Mouse (Mus musculus): ENCODE results near the gene Zfp13.

The Zfp13 gene

DNA sequence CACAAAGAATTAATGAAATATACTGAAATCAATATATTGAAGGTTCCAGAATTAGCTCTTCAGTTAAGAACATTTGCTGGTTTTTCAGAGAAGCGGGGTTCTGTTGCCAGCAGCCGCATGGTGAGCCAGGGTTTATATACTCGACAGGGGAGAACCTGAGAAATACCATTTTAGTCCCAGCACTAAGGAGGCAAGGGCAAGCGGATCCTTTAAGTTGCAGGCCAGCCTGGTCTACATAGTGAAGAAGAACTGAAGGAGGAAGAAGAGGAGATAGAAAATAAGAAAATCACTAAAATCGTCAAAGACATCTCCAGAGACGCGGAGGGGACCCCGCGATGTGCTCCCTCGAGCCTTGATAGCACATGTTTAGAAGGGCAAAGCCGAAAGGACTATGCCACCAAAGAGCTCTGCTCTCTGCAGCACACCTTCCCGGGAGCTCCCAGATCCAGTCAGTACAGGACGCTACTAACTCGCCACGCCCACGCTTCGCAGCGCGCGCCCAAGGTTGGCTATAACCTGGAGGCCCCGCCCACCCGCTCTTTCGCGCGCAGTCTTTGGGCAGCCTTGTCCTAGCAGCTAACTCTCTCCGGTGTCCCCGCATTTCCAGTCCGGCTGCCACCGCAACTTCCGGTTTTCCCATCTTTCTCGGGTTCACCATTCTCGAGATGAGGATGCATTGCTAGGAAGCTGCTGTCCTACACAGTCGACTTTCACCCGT is 6.9 kb downstream of the Zfp13 start:
- in situ Hi-C loops (cut with MboI, MseI), result no loop called here

DNA sequence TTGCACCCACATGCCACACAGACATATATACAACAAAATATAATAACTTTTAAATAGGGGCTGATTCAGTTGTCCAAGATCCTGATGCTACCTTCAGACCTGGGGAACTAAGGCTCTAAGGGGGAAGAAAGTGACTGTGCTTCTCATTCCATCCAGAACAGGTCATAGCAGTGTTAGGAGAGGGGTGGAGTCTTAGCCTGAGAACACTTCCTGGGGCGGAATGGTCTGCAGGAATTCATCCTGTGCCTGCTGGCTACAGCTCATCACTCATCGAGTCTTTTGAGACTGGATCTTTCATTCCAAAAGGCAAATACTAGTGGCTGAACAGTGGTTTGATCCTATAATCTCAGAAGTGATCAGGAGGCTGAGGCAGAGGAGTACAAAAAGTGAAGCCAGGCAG is 12.0 kb downstream of the Zfp13 start:
- in situ Hi-C loops (cut with MboI, MseI), result no loop called here

DNA sequence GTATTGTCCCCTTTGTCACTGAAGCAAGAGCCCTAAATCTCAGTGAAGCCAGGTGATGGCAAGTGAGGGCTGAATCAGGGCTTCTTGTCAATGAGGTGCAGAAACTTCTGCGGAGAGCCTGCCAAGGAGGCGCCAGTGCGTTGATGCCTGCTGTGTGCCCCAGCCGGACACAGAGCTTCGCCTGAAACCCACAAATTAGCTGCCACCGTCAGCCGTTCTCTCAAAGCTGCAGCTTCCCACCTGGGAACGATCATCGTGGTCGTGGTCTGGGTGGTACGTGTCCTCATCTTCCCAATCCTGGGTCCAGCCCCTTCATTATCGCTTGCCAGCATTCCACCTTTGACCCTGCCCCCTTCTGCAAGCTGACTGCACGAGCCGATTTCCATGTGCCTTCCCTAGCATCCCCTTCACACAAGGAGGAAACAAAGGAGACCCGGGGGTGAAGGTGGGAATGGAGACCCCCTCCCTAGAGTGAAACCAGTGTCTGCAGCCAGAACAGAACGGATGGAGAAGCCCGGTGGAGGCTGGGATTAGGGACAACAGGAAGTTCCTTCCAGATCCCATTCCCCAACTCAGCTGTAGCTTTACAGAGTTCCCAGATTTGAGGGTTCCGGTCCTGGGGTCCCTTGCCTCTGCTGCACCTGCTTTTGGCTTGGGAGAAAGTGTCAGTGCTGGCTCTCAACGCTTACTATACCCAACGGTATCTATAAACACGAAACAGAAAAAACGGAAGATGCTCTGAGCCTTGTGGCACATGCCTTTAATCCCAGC is 13.4 kb downstream of the Zfp13 start:
- in situ Hi-C loops (cut with MboI, MseI), result no loop called here

DNA sequence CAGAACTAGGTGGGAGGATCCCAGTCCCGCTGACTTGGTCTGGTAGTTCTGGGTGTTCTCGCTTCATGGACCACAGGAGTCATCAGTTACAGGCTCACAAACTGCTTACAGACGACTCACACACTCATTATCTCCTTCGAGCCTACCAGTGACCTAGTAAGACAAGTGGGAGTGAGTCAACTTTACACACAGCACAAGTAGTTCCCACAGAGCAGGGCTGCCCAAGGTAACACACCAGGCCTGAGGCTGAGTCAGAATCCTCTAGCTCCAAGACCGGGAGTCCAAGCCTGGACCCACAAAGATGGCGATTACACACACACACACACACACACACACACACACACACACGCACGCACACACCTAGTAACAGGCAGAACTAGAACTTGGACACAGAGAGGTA is 14.5 kb downstream of the Zfp13 start:
- in situ Hi-C loops (cut with MboI, MseI), result no loop called here

DNA sequence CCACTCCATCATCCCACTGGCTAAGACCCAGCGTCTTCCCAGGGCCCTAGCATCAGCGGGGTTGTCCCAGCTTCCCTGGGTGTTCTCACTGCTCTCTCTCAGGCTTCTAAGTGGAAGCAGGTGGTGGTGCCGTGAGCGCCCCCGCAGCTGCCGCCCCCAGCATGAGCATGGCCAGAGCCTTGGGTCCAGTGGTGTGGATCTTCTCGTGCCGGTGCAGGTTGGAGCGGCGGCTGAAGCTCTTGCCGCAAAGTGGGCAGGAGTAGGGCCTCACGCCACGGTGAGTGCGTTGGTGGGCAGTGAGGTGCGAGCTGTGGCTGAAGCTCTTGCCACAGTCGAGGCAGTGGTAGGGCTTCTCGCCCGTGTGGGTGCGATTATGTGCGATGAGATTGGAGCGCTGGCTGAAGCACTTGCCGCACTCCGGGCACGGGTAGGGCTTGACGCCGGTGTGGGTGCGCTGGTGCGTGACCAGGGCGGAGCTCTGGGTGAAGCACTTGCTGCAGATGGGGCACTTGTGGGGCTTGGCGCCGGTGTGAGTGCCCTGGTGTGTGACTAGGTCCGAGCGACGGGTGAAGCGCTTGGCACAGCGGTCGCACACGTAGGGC is 23.2 kb downstream of the Zfp13 start:
- in situ Hi-C loops (cut with MboI, MseI), result no loop called here

DNA sequence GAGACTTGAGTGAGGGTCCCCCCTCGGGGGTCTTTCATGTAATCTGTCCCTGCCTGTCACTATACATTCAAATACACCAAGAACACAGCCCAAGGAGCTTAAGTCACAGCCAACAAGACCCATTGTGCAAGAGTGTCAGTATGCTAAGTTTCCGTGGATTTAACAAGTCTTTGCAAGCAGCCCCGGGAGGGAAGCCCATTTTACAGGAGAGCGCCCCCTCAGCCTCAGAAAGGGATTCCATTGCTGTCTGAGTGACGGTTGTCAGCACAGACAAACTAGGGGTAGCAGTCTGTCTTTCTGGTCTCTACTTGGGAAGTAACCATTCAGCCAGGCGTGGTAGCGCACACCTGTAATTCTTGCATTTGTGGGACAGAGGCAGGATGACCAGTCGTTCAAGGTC is 25.2 kb downstream of the Zfp13 start:
- in situ Hi-C loops (cut with MboI, MseI), result no loop called here

DNA sequence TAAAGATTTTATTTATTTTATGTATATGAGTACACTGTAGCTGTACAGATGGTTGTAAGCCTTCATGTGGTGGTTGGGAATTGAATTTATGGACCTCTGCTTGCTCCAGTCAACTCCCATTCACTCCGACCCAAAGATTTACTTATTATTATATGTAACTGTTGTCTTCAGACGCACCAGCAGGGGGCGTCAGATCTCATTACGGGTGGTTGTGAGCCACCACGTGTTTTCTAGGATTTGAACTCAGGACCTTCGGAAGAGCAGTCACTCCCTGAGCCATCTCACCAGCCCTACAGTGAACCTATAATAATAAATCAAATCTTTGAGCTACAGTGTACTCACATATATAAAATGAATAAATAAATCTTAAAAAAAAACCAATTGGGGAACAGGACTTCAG is 27.2 kb downstream of the Zfp13 start:
- in situ Hi-C loops (cut with MboI, MseI), result no loop called here

DNA sequence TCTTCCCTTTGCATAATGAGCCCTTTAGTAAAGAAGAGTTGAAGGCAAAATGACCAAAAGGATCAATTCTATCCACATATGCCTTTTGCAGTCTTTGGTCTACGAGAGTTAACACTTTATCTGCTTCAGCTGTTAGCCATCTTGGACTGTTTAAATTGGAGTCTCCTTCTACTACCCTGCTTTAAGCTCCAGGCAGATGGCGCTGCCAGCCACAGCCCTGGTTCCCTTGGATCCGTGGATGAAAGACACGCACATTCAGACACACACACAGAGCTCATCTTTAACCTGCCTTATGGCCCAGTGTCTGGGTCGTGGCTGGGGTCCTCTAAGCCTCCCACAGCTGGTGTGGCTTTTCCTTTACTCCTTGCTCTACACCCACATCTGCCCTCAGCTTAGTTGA is 28.2 kb downstream of the Zfp13 start:
- in situ Hi-C loops (cut with MboI, MseI), result no loop called here

DNA sequence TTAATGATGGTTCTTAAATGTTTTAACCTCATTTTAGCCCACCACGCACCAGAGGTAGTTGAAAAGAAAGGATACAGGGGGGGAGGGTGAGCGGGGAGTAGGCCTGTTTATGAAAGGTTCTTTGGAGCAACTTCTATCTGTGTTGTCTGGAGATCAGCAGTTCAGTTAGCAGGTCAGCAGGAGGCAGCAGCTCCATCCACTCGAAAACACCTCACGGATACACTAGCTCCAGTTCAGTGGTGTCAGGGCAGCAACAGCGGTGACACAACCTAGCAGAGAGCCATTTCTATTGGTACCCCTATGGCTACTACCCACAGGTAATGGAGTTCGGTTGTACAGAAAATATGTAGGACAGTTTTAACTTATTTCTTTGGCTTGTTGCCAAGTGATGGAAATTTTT is 29.3 kb downstream of the Zfp13 start:
- in situ Hi-C loops (cut with MboI, MseI), result no loop called here

DNA sequence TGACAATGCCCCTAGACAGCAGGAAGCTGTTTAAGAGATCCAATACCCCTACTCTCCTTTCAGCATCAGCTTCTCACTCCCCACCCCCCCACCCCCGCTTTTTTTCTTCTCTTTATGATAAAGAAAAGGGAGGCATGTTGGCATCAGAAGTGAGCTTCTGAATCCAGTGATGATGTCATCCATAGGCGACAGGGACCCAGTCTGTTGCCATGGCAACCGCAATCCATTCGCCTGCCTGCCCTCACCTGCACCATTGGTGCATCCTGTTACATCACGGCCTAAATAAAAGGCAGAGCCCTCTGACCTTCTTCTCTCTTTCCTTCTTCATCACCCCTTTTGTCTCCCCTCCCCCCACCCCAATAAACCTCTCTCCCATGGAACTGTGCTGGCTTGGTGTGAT is 30.9 kb downstream of the Zfp13 start:
- in situ Hi-C loops (cut with MboI, MseI), result loop anchor here (5.0 kb wide), 1 partner anchor 44 kb away; no protein-coding TSS in a partner anchor

DNA sequence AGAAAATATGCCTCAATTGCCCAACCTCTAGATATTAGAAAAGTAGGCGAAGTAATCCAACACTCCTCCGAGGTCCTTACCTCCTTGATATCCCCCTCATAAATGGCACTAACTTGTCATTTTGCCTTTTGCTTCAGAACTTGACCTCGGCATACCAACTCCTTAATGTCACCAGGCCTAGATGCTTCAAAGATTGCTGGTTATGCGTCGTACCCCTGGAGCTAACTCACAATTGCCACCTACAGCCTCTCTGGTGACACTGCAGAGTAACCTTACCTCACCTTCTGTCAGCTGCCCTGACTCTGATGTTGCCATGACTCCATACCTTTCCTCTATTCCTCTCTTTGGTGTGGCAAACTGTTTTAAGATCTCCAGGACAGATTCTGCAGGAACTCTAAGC is 32.5 kb downstream of the Zfp13 start:
- in situ Hi-C loops (cut with MboI, MseI), result loop anchor here (5.0 kb wide), 1 partner anchor 46 kb away; no protein-coding TSS in a partner anchor

DNA sequence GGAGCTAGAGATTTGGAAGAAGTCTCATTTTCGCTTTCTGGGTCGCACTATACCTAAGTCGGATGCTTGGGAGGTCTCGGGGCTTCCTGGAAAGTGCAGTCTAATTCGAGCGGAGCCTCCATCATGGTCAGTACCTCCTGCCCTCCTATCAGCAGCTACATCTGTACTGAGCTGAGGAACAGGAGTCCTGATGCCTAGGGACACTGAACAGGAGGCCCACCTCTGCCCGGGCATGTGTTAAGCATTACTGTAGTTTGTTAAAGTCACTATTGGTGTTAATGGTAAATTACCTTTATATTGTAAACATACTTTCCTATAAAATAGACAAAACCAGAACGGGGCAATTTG is 34.9 kb downstream of the Zfp13 start:
- in situ Hi-C loops (cut with MboI, MseI), result no loop called here

DNA sequence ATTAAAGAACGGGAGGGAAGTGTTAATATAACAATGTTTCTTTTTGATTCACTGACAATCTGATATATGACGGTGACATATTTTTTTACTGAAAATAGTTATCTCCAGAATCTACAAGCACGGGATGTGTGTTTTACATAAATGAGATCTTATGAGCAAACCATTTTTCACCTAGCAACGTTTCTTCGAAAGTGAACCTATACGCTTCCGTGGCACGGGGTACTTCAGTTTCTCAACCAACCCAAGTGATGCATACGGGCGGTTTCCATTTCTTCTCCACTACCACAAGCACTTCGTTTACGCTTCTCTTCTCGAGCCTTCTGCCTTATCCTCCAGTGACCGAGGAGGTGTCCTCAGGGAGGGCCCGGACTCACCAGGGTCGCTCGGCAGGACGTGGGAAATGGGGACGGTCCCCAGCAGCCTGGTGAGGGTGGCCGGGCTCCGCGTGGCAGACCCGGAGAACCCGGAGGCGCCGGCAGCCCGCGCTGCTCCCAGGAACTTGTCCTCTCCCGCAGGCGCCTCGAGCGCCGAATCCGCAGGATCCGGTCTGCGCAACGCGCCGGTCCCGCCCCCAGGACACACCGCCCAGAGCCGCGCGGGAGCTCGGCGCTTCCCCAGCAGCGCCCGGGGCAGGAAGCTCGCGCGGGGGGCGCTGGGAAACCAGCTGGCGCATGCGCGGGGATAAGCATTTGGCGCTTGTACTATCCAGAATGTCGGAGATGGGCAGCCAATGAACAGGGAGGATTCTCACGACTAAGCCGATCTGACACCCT is 35.5 kb downstream of the Zfp13 start, which contains the start of gene Zfp213:
Zfp213 (minus strand) TSS at position 644 of the 773 bp plus-strand sequence.
- in situ Hi-C loops (cut with MboI, MseI), result no loop called here

DNA sequence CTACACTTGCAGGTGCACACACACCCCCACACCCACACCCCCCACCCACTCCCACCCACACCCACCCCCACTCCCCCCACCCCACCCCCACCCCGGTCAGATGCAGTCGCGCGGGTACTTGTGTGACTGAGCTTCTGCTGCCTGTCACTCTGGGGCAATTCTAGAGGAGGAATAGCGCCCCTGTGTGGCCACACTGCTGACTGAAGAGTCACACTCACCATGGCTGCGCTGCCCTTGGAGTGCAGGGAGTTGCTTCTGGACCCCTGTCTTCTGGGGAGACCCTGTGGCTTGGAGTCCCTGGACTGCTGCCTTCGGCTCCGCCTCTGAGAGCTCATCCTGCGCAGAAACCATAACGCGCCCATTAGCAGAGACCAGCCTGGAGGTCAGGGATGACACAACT is 39.5 kb downstream of the Zfp13 start:
- in situ Hi-C loops (cut with MboI, MseI), result no loop called here

DNA sequence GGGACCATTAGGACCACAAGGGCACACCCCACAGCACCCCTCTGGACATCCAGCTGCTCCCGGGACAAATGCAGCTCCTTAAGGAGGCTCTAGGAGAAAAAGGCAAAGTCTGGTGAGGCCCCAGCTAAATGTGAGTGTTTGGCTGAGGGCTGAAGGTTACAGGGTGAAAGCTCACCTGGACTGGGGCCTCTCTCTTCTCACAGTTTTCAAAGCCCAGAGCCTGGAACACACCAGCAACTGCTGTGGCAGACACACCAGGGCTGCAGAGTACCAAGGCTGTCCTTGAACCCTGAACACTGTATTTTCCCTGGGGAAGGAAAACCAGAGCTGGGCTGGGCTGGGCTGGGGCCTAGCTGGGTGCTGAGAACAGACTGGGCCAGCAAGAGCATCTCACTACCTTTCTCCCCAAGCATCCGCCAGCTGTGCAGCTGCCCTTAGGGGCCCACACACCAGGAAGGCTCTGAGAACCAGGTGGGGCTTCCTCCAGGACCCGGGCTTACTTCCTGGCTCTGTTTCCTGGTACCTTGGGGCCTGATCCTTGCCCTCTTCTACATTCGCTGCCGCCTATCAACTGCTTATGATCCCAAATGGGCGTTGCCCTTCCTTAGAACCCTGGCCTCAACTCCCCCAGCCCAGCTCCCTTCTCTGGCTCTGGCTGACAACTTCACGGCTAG is 43.9 kb downstream of the Zfp13 start:
- in situ Hi-C loops (cut with MboI, MseI), result no loop called here

DNA sequence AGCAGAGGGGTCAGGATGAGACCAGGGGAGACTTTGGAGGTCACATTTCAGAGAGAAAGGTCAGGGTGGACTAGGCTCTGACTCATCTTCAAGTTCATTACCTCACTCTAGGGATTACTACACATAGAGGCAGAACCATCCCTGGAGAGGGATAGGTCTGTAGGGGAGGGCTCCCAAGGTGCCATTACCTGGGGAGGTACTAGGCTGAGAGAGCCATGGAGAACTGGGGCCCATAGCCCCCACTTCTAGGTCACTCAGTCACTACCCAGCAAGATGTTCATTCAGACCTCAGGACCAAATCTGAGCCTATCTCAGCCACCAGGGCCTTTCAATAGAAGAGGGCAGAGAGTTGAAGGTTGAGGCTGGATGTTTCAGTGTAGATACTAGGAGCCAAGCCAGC is 45.0 kb downstream of the Zfp13 start:
- in situ Hi-C loops (cut with MboI, MseI), result no loop called here

DNA sequence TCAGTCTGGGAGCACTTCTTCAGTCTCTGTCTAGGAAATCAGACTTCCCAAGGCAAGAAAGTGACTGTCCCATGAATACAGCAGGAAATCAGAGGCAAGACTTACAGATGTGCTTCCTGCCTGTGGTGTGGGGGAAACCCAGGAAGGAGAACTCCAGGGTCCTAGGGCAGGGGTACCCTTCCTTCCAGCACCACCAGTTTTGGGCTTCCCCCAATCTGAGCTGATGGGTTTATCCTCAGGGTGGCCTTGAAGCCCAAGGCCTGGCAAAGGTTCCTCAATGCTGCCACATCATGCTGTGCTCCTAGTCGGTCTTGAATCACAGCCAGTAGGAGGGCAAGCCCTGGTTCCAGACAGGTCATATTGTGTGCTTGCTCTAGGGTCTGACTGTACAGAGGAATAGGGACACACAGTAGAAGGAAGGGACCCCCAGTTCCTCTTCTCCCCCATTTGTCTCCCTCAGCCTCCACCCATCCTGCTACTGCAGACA is 45.6 kb downstream of the Zfp13 start:
- in situ Hi-C loops (cut with MboI, MseI), result no loop called here

DNA sequence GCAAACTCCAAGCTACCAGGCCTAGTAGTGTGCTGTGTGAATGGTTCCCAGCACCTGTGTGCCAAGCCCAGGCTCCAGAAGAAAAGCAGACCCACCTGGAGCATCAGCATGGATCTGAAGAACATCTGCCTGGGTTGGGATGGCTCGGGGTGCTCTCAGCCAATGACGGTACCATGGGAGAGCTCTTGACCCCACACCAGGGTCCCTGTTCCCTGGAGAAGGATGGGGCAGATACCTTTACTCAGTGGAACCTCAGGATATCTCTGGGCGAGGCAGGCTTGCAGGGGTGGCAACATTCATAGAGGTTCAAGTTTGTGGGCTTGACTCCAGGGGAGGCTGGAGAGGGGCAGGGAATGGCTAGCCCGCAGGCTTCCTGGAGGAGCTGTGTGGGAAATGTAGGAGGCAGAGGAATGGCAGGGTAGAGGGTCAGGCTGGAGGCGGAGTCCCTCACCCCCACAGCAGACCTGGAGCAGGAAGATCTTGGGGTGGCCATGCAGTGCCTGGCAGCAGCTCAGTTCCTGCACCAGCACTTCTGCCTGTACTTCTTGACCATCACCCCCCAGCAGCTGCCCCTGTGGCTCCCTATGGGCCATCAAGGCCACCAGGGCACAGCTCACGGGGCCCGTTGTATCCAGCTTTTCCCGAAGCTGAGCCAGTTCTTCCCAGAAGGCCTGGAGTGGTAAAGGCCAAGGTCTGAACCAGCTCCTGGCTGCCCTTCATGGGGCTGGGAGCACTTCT is 46.2 kb downstream of the Zfp13 start:
- in situ Hi-C loops (cut with MboI, MseI), result no loop called here

DNA sequence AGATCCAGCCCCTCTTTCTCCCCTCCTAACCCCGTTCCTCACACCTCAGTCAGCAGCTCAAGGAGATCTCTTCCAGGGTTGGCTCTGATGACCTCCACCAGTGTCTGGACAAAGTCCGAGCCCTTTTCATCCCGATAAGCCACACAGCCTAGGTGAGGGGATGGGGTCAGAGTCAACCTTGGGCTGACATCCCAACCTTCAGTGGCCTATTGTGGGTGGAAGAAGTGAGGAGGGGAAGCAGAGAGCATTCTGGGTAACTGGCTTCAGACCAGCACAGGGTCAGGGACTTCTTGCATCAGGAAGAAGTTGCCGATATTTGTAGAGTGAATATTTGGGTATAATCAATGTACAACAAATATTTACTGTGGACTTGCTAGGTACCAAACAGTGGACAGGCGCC is 47.3 kb downstream of the Zfp13 start:
- in situ Hi-C loops (cut with MboI, MseI), result no loop called here

DNA sequence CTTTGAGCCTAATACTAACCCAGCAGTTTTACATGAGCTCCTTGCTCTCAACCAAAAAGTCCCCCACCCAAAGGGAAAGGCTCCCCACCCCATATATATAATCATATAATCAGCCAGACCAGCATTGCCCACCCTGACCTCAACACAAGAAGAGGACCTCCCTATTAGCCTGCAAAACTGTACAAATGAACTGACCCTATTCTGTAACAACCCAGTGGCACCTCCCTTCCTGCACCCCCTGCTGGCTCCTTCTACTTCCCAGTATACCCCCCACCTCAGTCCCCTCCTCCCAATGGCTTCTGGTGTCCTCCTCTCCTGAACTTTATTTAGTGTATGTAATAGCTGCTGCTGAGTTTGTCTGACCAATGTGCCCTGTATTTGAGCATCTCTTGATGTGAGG is 47.9 kb downstream of the Zfp13 start:
- in situ Hi-C loops (cut with MboI, MseI), result no loop called here

DNA sequence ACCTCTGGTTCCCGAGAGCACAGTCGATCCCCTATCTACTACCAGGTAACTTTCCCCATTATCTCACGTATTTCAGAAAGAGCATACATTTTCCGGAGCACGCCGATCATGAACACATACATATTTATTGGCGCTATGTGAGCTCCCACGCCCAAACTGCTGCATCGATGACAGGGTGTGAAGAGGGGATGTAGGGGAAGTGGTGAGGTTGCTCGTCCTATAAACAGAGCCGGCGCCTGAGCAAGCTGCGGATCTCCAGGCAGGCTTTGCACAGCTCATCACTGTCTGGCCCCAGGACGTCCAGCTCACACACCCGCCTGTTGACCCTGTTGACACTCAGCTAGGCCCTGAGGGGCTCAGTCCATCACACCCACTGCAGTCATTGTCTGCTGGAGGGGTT is 48.4 kb downstream of the Zfp13 start:
- in situ Hi-C loops (cut with MboI, MseI), result no loop called here

Measured in T-helper 1 cell (primary cell).